Mouse (Mus musculus) kidney, embryonic 16.5 days (tissue): ENCODE measurements at regions not wholly inside any gene's neighbourhood (a gene's known extent, or its start where the extent isn't known, plus 50 kb on each side); places are given as distances from the start of the nearest gene placed in this dataset.
A peak's percentile ranks its signal among the peaks of the same experiment; 100 is the strongest.

Source experiments
- ATAC-seq: fragments of 200-750 bp; cut with Nextera tagmentation; 2 replicates; pipeline ENCODE4 v1.8.0; 2017; ENCODE audit warnings: moderate TSS enrichment; ENCODE audit not compliant: low FRiP score, low TSS enrichment
- H3K27ac ChIP-seq: fragments of 300-500 bp; sonication (generic); 2 replicates; pipeline ENCODE4 v1.5.1; 2014; ENCODE audit warnings: low read length
- H3K27me3 ChIP-seq: fragments of 300-500 bp; sonication (generic); 2 replicates; pipeline ENCODE4 v1.6.1; 2014; ENCODE audit warnings: low read length, control low read depth, mixed read lengths; ENCODE audit not compliant: insufficient read depth
- H3K36me3 ChIP-seq: fragments of 300-500 bp; sonication (generic); 2 replicates; pipeline ENCODE4 v1.6.1; 2014; ENCODE audit warnings: low read length, control low read depth, mixed read lengths; ENCODE audit not compliant: insufficient read depth
- H3K4me1 ChIP-seq: fragments of 300-500 bp; sonication (generic); 2 replicates; pipeline ENCODE4 v1.6.1; 2014; ENCODE audit warnings: low read length, control low read depth, mixed read lengths; ENCODE audit not compliant: insufficient read depth
- H3K4me2 ChIP-seq: fragments of 300-500 bp; sonication (generic); replicated peaks from 2 replicates; pipeline ENCODE4 v1.6.1; 2014; ENCODE audit warnings: low read depth, low read length
- H3K4me3 ChIP-seq: fragments of 300-500 bp; sonication (generic); 2 replicates; pipeline ENCODE4 v1.5.1; 2014; ENCODE audit warnings: mild to moderate bottlenecking, low read length
- H3K9ac ChIP-seq: fragments of 300-500 bp; sonication (generic); replicated peaks from 2 replicates; pipeline ENCODE4 v1.6.1; 2014; ENCODE audit warnings: low read length
- H3K9me3 ChIP-seq: fragments of 300-500 bp; sonication (generic); 2 replicates; pipeline ENCODE4 v1.6.1; 2016; ENCODE audit warnings: low read length, control low read depth
- WGBS: fragments of 180-500 bp; shearing (Covaris S2); extraction: QIAGEN DNeasy Blood & Tissue Kit; methylation state at CpG from one replicate; pipeline ENCODE4 v1.1.7; 2014; 5-methylcytosine and 5-hydroxymethylcytosine counted together

- WGBS = 90% methylated on average over 2 of the region's 2 CpGs
Observed at GRCm38 (mm10) chr14:58480454-58480853, 410.1 kb downstream of the Fgf9 start.

GRCm38 (mm10) chr14:58470678-58471077 is 400.3 kb downstream of the Fgf9 start:
- Histone ChIP-seq H3K4me1 (peaks cover 3% of the 10 kb centered on the region; the same call in 1 of the 2 replicates), H3K9ac (no peak overlapping the region), H3K9me3 (no peaks in the 10 kb centered on the region), H3K36me3 (no peaks in the 10 kb centered on the region), H3K4me2 (no peak overlapping the region), H3K4me3 (no peak overlapping the region), H3K27me3 (no peaks in the 10 kb centered on the region), H3K27ac (no peak overlapping the region)
- WGBS = 31% methylated on average over 3 of the region's 3 CpGs
- ATAC-seq = no peak

More at GRCm38 (mm10) chr14:58480454-58480853, 410.1 kb downstream of the Fgf9 start:
- ATAC-seq = no peak
- Histone ChIP-seq H3K9ac (no peak overlapping the region), H3K36me3 (no peaks in the 10 kb centered on the region), H3K4me1 (0 out of 2 replicates have a peak, but pooled peaks cover 2% of the 10 kb centered on the region), H3K4me2 (no peak overlapping the region), H3K9me3 (no peaks in the 10 kb centered on the region), H3K27ac (no peak overlapping the region), H3K4me3 (no peak overlapping the region), H3K27me3 (no peaks in the 10 kb centered on the region)

- Histone ChIP-seq H3K36me3 (no peaks in the 10 kb centered on the region), H3K4me1 (peaks cover 3% of the 10 kb centered on the region; the same call in 1 of the 2 replicates), H3K27ac (no peak overlapping the region), H3K27me3 (no peaks in the 10 kb centered on the region), H3K9me3 (no peaks in the 10 kb centered on the region), H3K4me2 (no peak overlapping the region), H3K4me3 (no peak overlapping the region), H3K9ac (no peak overlapping the region)
- 27% methylated on average over 7 of the region's 7 CpGs for WGBS
- ATAC-seq = no peak
Observed at GRCm38 (mm10) chr14:58468451-58468850, 398.1 kb downstream of the Fgf9 start.

GRCm38 (mm10) chr14:58467856-58468255 is 397.5 kb downstream of the Fgf9 start:
- Histone ChIP-seq H3K9ac (no peak overlapping the region), H3K27ac (no peak overlapping the region), H3K9me3 (no peaks in the 10 kb centered on the region), H3K4me3 (no peak overlapping the region), H3K27me3 (no peaks in the 10 kb centered on the region), H3K36me3 (no peaks in the 10 kb centered on the region), H3K4me2 (no peak overlapping the region), H3K4me1 (peaks cover 3% of the 10 kb centered on the region; the same call in 1 of the 2 replicates)
- 27% methylated on average over 5 of the region's 5 CpGs for WGBS
- ATAC-seq = 0 out of 2 replicates have a peak, but pooled peaks have one; percentile 6

GRCm38 (mm10) chr14:58446776-58447354 is 376.5 kb downstream of the Fgf9 start:
- no peak for ATAC-seq
- Histone ChIP-seq H3K9me3 (no peaks in the 10 kb centered on the region), H3K27me3 (no peaks in the 10 kb centered on the region), H3K4me3 (no peak overlapping the region), H3K4me1 (no peaks in the 10 kb centered on the region), H3K9ac (no peak overlapping the region), H3K27ac (no peak overlapping the region), H3K36me3 (no peaks in the 10 kb centered on the region), H3K4me2 (no peak overlapping the region)
- 76% methylated on average over 5 of the region's 5 CpGs for WGBS

- Histone ChIP-seq H3K4me3 (no peak overlapping the region), H3K4me2 (no peak overlapping the region), H3K9ac (no peak overlapping the region), H3K27me3 (no peaks in the 10 kb centered on the region), H3K4me1 (no peaks in the 10 kb centered on the region), H3K36me3 (no peaks in the 10 kb centered on the region), H3K27ac (no peak overlapping the region), H3K9me3 (no peaks in the 10 kb centered on the region)
- WGBS = 29% methylated on average over 4 of the region's 4 CpGs
- no peak for ATAC-seq
Observed at GRCm38 (mm10) chr14:58444496-58444895, 374.1 kb downstream of the Fgf9 start.

GRCm38 (mm10) chr14:58442501-58442900 is 372.2 kb downstream of the Fgf9 start:
- H3K27me3 ChIP-seq = no peaks in the 10 kb centered on the region

GRCm38 (mm10) chr14:58439963-58440362 is 369.6 kb downstream of the Fgf9 start:
- Histone ChIP-seq H3K4me2 (no peak overlapping the region), H3K9ac (no peak overlapping the region), H3K4me1 (no peaks in the 10 kb centered on the region), H3K27ac (no peak overlapping the region), H3K36me3 (no peaks in the 10 kb centered on the region), H3K27me3 (no peaks in the 10 kb centered on the region), H3K9me3 (no peaks in the 10 kb centered on the region), H3K4me3 (no peak overlapping the region)
- WGBS = 76% methylated on average over 2 of the region's 2 CpGs
- ATAC-seq = no peak

More at GRCm38 (mm10) chr14:58442501-58442900, 372.2 kb downstream of the Fgf9 start:
- H3K9ac ChIP-seq = no peak overlapping the region
- no peak overlapping the region for H3K27ac ChIP-seq
- no peaks in the 10 kb centered on the region for H3K4me1 ChIP-seq
- H3K4me2 ChIP-seq = no peak overlapping the region
- H3K36me3 ChIP-seq = no peaks in the 10 kb centered on the region
- no peak overlapping the region for H3K4me3 ChIP-seq
- no peaks in the 10 kb centered on the region for H3K9me3 ChIP-seq
- ATAC-seq = no peak
- WGBS = 80% methylated on average over 3 of the region's 3 CpGs

GRCm38 (mm10) chr14:58436096-58436495 is 365.7 kb downstream of the Fgf9 start:
- Histone ChIP-seq H3K36me3 (no peaks in the 10 kb centered on the region), H3K27ac (no peak overlapping the region), H3K27me3 (no peaks in the 10 kb centered on the region), H3K9ac (no peak overlapping the region), H3K4me3 (no peak overlapping the region), H3K4me1 (no peaks in the 10 kb centered on the region), H3K9me3 (no peaks in the 10 kb centered on the region), H3K4me2 (no peak overlapping the region)
- no peak for ATAC-seq
- WGBS = 88% methylated on average over 3 of the region's 3 CpGs

GRCm38 (mm10) chr14:58426472-58426871 is 356.1 kb downstream of the Fgf9 start:
- 84% methylated on average over 6 of the region's 6 CpGs for WGBS
- no peak for ATAC-seq
- Histone ChIP-seq H3K9me3 (no peaks in the 10 kb centered on the region), H3K4me1 (no peaks in the 10 kb centered on the region), H3K27me3 (no peaks in the 10 kb centered on the region), H3K4me3 (no peak overlapping the region), H3K36me3 (no peaks in the 10 kb centered on the region), H3K9ac (no peak overlapping the region), H3K27ac (no peak overlapping the region), H3K4me2 (no peak overlapping the region)
